Mouse (Mus musculus) cortical plate, adult 2 months (tissue): ENCODE data around the gene Slc7a10.

Experiments used
- CTCF ChIP-seq: fragments of 200-500 bp; IDR thresholded peaks from 2 replicates; pipeline ENCODE4 v1.5.1; 2011; ENCODE audit warnings: mild to moderate bottlenecking, control low read depth, low read length; ENCODE audit not compliant: insufficient read depth; ENCODE audit errors: extremely low read depth
- POLR2A ChIP-seq: fragments of 200-500 bp; IDR thresholded peaks from 2 replicates; pipeline ENCODE4 v1.6.1; 2011; ENCODE audit warnings: mild to moderate bottlenecking, low read length, control low read depth; ENCODE audit not compliant: insufficient read depth; ENCODE audit errors: extremely low read depth

GRCm38 (mm10) chr7:35137524-35137923, 48.7 kb upstream of the Slc7a10 start:
- no peak for TF ChIP-seq POLR2A
- TF ChIP-seq CTCF, result no peak
